Mouse (Mus musculus) cerebellum, adult 9-11 months (tissue): ENCODE data around the gene Olfr597.
"Not testable (repeated sequence)": the region's sequence is repeated elsewhere in the genome, so short reads cannot be mapped to it uniquely, and the experiment has no call there.

Experiments
- DNase-seq: peaks from one replicate; pipeline ENCODE4 v3.0.0; 2022

The Olfr597 gene

DNA sequence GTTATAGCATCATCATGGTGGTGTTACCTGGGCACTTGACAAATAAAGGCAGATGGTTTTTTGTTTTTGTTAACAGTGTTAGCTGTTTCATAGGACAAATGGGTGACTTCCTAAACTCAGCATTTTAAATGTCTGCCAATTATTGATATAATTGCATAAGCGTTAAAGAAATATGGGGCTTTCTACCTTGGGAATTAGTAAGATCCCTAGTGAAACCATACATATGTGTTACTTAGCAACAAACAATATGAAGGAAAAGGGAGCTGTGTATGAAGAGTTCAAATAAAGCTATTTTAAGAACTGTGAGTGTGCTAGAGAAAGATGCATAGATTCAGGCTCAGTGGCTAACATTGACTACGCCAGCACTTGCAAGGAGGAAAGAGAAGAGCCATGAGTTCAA is at the start of gene Olfr597:
Gene Olfr597, plus strand, starts transcription at position 301 of the 400 bp plus-strand sequence.
- not testable (repeated sequence) for DNase-seq

DNA sequence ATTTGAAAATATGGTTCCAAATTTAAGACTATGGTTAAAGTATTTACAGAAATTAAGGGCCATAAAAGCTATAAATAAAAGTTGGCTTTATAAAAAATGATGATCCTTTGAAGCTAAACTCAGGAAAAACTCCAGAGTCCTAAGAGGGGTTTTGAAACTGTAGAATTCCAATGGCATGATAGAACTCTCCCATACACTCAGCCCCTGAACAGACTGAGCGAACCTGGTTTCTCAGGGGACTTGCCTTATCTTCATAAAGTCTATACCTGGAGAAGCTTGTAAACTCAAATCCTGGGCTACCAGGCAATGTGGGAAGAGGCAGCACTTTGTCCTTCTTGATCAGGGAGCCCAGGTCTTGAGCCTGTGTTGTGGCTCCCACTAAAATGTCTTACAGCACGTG is 10.8 kb upstream of the Olfr597 start, which contains the start of gene Olfr596:
Gene Olfr596, plus strand, starts transcription at position 301 of the 400 bp plus-strand sequence.
- DNase-seq, result not testable (repeated sequence)

DNA sequence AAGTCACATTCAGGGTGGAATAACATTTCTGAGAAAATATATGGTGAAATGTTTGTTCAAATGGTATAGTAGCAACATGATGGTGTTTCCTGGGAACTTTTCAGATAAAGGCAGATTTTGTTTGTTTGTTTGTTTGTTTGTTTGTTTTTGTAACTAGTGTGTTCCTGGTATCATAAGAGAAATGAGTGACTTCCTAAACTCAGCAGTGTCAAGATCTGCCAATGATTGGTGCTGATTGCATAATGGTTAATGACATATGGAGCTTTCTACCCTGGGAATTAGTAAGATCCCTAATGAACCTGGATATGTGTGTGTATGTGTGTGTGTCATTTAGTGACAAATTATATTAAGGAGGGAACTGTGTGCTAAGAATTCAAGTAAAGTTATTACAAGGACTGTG is 7.2 kb downstream of the Olfr597 start, which contains the start of gene Olfr598:
Gene Olfr598, plus strand, starts transcription at position 301 of the 400 bp plus-strand sequence.
- DNase-seq, result no peak

- no peak for DNase-seq
Measured at GRCm38 (mm10) chr7:103335617-103336016, 19.5 kb downstream of the Olfr597 start, which contains the start of gene Olfr599. Olfr599 (plus strand) TSS chr7:103335917.

DNA sequence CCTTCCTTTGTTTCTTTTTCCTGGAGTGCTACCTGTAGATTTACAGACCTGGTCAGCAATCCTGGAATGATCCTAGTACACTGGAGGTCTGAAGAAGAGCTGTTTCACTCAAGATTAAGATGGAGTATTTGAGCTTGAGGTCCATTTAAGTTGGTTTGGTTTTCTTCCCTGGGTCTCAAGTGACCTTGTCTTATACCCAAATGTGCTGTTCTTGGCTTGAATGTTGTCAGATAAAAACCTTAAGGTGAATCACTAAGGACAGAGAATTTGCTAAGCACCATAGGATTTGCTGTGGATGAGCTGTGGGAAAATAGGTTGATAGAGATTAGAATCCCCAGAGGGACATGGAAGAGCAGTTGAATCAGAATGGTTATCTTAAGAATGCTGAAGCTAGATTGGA is 33.5 kb downstream of the Olfr597 start, which contains the start of gene Olfr600:
Gene Olfr600, minus strand, starts transcription at position 101 of the 400 bp plus-strand sequence.
- DNase-seq, result no peak

DNA sequence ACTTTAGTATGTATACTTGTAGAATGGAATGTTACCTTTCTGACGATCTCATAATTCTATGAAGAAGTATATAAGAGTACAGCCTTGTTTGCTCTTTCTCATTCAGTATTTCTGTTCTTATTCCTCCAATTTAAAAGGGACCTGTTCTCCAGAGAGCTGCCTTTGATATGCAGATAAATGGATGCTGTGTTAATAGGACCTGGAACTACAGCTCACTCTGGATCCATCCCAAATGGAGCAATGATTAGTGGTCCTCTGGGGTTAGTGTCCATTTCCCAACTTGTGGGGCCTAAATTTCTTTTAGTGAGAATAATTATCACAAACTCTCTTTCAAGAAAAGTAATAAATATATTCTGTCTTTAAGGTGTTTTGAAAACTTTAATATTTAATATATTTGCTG is 46.4 kb downstream of the Olfr597 start, which contains the start of gene Olfr601:
Gene Olfr601, minus strand, starts transcription at position 101 of the 400 bp plus-strand sequence.
- DNase-seq, result no peak
